In genomic region chr7:105588325-105588912, GRCm38 (mm10) we compare ENCODE assay signal across 22 mouse cellular contexts. TPM values are rescaled to one million over a fixed set of nuclear protein-coding genes. Genes with fewer than 3 reads are reported as not detected.
"Had no signal": no experiment of that assay in that cellular context is flagged by ENCODE, and none has a peak within 500 bp of the region (broad histone marks: within the 10 kb centered on the region; RNA-seq: fewer than 3 reads in every experiment).

No protein-coding gene starts in this region.

- DNase-seq: kidney, adult 2 months; kidney, postnatal 36 days; layer of hippocampus, postnatal 36 days; liver, embryonic 13.5 days; retina, postnatal 1 day; right cerebral cortex, postnatal 25 days; spleen, adult 18-20 months; thymus, postnatal 25 days had no signal

- H3K4me1 ChIP-seq: liver, embryonic 13.5 days; midbrain, embryonic 12.5 days; midbrain, embryonic 15.5 days; neural tube, embryonic 13.5 days; stomach, embryonic 15.5 days had no signal

- H3K4me3 ChIP-seq: left cerebral cortex, adult 2 months; liver, embryonic 13.5 days; midbrain, embryonic 12.5 days; midbrain, embryonic 15.5 days; myocyte; neural tube, embryonic 13.5 days; stomach, embryonic 15.5 days had no signal

- ATAC-seq: intestine, postnatal 0 days; midbrain, embryonic 15.5 days had no signal

- H3K9ac ChIP-seq: liver, embryonic 13.5 days; midbrain, embryonic 12.5 days; midbrain, embryonic 15.5 days; neural tube, embryonic 13.5 days; stomach, embryonic 15.5 days had no signal

- H3K27ac ChIP-seq: kidney, postnatal 0 days; left cerebral cortex, adult 2 months; liver, embryonic 13.5 days; macrophage; midbrain, embryonic 12.5 days; midbrain, embryonic 15.5 days; neural tube, embryonic 13.5 days; stomach, embryonic 15.5 days had no signal

- H3K36me3 ChIP-seq: midbrain, embryonic 12.5 days; midbrain, embryonic 15.5 days; neural tube, embryonic 13.5 days; stomach, embryonic 15.5 days had no signal

- H3K4me2 ChIP-seq: liver, embryonic 13.5 days; midbrain, embryonic 12.5 days; midbrain, embryonic 15.5 days; neural tube, embryonic 13.5 days; stomach, embryonic 15.5 days had no signal

- H3K9me3 ChIP-seq: liver, embryonic 13.5 days; midbrain, embryonic 12.5 days; midbrain, embryonic 15.5 days; neural tube, embryonic 13.5 days; stomach, embryonic 15.5 days had no signal

- H3K27me3 ChIP-seq: liver, embryonic 13.5 days; midbrain, embryonic 12.5 days; midbrain, embryonic 15.5 days; neural tube, embryonic 13.5 days; stomach, embryonic 15.5 days had no signal

RNA-seq across cellular contexts. Expression of gene Hpx, which starts 11.5 kb away (rescaled TPM):
- total RNA-seq: layer of hippocampus, postnatal 10 days; left cerebral cortex, postnatal 10 days; megakaryocyte-erythroid progenitor cell, adult 5-6 weeks; monocyte, adult 5-6 weeks; neutrophil, adult 5-6 weeks had no signal
